Mouse (Mus musculus): ENCODE measurements around the gene Man1b1.

Man1b1 gene

DNA sequence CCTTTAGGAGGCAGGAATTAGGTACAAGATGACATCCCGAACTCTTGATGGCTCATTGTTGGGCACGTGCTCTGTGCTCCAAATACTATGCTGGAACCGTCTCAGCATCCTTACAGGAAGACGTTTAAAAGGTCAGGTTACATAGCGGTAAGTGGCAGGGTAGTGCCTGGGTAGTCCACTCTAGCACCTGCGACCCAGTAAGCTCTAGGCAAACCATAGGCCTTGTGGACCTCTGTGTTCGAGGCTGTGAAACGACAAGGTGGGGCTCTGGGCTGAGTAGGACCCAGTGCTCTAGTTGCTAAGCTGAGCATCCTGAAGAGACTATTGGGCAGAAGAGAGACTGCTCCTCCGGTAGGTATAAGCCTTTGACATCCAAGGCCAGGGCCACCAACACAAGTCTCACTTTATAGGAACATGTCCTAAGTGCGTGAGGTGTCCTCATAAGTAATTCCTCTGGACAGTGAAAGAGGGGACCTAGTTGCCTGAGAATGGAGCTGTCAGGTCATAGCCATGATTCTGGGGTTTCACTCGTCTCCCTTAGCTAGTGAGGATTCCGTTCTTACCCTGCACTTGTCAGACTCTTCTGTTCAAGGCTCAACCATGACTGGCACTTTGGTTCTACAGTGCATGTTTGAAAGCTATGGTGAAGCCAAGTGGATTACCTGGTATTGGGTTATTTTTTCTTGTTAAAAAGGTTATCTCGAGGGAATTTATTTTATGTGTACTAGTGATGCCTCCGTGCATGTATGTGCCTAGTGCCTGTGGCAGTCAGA is 26.4 kb upstream of the Man1b1 start:
- no peak for DNase-seq (ENCODE audit: low spot score)

DNA sequence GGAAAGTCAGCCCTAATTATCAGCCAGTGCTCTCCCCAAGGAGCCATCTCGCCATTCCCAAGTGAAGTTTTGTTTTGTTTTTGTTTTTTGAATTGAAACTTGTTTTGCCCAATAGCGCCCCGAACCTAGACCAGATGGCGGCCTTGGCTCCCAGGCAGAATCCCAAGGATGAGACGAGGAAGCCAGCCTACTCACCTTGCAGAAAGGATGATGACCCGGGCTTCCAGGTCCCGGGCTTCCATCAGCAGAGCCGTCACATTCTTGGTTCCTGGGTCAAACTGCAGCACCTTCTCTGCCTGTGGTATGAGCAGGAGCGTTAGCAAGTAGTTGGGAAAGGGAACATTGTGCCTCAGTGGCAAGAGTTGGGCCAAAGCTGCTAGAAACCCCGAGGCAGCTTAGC is 22.0 kb upstream of the Man1b1 start:
- DNase-seq (ENCODE audit: low spot score): no peak

DNA sequence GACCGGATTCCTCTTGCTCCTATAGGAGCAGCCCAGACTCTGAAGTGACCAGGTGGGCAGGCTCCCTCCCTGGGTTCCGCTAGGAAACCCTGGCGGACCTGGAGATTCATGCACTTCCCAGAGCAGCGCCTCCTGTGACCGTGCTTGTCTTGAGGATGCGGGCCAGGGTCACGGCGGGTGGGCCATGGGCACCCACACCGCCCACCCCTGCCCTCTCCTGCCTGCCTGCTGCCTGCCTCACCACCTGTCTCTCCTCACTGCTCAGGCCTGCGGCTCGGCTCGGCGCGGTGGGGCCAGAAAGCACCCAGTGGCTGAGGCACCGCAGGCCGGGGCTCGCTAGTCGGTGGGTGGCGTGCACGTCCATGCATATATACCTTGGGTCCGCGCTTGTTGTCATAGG is 21.2 kb upstream of the Man1b1 start:
- DNase-seq (ENCODE audit: low spot score): no peak

DNA sequence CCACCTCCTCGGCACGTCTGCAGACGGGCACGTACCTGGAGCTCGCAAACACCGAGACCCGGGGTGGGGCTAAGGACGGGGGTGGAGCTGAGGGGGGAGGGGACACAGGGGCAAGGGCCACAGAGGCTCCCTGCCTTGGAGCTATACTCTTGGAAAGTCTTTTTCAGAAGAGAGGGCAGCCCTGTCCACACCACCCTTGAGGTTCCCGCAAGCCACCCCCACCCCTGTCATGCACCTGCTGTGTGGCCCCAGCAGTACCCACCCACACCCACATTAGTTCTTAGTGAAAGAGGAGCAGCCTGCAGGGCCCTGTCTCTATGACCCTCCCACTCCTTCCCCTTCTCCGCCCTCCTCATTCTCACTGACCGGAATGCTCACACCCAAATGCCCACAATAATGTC is 20.6 kb upstream of the Man1b1 start:
- DNase-seq (ENCODE audit: low spot score): no peak

DNA sequence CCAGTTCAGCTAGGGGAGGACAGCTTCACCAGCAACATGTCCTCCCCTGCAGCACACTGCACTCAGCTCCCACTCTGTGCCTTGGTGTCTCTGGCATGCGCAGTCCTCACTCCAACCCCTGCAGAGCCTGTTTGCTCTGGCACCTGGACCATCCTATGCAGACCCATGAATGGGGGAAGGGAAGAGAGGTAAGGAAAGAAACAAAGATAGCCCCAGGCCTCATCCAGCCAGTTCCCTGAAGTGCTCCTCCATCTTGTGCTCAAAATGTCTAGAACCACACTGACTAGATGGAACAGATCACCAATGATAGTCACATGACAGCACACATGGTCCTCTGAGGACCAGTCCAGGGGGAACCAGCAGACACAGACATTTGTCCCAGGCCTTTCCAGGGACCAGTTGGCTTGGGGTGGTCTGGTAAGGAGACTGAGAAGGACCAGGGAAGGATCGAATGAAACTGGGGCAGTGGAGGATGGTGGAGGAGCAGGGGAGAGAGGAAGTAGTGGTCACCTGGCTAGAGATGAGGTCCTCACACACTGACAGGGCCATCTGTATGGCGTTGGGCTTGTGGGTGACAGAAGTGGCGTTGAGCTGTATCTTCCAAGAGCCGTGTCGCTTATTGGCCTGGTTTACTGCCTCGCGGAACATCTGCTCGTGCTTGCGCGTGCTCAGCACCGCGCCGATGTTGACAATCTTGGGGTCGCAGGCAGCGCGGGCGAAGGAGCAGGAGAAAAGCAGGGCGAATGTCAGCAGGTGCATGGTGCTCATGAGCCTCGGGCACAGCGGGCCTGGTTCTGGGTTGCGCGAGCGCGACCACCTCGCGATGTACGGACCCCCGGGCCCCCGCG is 13.8 kb upstream of the Man1b1 start:
- DNase-seq (ENCODE audit: low spot score): peak; percentile 55

DNA sequence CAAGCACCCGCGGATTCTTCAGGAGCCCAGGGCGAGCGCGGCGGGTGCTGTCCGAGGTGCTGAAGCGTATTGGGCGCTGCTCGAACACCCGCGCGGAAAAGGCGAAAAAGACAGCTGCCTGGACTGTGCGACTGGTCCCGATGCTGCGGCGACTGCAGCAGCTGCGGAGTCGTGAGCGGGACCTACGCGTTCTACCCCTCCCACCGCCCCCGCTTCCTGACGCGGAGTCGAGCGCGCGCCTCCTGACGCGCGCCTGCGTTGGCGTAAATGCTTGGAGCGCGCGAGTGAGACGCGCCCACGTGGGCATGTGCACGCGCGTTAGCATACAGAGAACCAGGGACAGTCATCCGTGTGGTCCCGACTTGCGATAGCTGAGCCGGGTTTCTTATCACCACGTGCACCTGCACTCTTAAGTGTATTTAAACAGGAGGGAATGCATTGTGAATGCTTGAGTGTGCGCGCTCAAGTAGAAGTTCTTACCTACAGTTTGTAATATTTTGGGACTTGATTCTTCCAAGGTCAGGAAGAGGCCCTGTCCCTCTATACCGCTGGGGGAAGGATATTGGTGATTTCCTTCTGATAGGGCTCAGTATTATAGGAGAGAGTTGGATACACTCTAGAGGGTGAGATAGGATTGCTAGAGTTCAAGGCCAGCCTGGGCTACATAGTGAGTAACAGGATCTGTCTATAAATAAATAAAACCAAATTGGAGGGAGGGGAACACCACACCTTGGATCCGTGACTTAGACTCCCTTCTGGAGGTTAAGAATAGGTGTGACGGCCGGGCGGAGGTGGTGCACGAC is 13.0 kb upstream of the Man1b1 start, which contains the start of gene Grin1:
Gene Grin1, minus strand, starts transcription at position 217 of the 803 bp plus-strand sequence.
- peak; percentile 86 for DNase-seq (ENCODE audit: low spot score)

DNA sequence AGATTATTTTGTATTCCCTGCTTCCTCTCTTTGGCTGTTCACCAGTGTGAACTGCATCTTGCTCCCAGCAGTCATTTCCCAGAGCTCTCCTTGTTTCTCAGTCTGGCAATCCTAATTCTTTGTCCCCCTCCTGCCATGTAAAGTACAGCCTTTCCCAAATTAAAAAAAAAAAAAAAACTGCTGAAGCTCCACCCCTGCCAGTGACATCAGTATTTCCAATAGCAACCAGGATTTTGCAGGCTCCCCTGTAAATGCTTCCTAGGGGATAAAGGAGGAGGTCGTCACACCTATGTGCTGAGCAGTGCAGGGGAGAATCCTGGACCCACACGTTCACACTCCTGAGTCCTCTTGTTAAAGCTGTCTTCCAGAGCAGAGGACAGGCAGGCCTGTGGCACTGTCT is 12.1 kb upstream of the Man1b1 start:
- DNase-seq (ENCODE audit: low spot score): no peak

DNA sequence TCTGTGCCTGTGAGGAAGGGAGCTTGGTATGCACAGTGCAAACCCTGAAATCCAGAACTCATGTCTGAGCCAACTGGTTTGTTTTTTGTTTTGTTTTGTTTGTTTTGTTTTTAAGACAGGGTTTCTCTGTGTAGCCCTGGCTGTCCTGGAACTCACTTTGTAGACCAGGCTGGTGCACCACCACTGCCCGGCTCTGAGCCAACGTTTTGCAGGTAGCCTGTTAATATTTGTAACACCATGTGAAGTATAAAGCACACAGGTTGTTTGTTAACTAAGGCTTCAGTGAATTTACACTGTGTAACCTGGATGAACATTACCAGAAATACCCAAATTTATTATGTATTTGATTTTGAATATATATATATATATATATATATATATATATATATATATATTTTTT is 6.1 kb upstream of the Man1b1 start:
- no peak for DNase-seq (ENCODE audit: low spot score)

DNA sequence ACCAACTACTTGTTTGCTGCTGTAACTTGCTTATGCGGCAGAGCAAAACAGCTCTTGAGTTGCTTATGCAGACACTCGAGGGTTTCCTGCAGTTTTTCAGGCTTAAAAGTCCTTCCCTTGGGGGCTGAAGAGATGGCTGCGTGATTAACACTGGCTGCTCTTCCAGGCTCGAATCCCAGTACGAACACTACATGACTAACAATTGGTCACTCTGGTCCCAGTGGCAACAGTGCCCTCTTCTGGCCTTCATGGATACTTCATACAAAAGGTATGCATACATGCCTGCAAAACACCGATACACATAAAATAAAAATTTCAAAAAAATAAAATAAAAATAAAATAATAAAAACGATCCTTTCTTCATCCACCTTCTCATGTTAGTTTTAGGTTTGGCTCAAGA is 3.7 kb upstream of the Man1b1 start:
- no peak for DNase-seq (ENCODE audit: low spot score)

DNA sequence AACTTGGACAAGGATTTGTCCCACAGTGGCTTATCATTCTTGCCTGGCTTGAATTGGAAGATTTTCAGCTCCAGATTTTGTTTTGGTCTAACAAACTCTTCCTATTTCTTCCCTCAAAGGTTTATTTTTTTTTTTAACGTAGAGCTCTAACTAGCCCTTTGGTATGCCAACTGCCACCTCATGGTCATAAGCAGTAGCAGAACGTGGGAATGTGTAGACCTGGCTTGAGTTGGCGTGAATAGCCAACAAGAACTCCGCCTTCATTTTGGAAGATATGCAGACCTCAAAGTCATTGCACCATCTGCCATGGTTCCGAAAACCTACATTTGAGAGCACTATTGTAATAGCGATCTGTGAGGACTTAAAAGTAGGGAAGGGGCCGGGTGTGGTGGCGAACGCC is 668 bp upstream of the Man1b1 start:
- DNase-seq (ENCODE audit: low spot score): no peak

DNA sequence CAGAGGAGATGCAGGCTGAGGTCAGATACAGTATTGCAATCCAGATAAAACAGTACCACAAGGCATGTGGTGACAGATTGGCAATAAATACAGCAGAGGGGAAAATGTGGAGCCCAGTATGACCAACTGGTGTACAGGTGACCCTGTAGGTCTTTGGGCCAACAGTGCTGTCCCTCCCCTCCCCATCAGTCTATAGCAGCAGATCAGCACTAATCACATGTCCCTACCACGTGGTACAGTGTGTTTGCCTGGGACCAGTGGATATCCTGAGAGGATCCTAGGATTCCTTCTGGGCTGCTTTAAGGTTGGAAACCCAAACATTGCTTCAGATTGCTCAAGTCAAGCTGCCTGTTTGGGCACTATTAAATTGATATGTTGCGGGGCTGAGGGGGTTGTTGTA is 1.4 kb downstream of the Man1b1 start:
- no peak for DNase-seq (ENCODE audit: low spot score)

DNA sequence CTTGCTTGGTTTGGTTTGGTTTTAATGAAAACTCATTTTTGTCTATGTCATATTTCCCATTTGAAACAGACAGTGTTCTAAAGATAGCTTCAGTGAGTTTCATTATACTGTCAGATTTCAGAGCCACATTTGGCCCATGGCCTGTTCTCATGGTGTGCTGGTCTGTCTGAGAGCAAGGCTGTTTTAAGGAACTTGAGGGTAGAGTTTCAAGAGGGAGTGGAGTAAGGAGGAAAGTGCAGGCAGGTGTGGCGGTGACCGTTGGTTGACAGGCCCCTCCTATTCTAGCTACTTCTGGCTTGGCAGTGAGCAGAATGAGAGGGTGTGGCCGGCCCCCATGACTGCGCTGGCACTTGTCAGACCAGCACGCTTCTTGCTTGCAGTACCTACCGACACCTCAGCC is 6.2 kb downstream of the Man1b1 start:
- no peak for DNase-seq (ENCODE audit: low spot score)

DNA sequence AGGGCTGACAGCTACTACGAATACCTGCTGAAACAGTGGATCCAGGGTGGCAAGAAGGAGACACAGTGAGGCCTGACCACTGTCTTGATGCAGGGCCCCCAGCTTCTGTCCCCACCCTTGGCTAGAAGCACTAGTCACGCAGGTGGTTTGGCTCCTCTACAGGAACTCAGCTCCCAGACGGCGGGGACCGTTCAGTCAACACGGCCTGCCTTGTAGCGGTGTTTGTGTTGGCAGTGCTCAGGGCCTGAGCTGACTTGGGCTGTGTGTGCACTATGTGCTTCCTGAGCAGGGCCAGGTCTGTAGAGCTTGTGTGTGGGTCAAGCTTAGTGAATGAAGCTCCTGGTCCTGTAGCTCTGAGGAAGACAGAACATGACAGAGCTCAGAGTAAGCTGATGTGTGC is 16.0 kb downstream of the Man1b1 start:
- DNase-seq (ENCODE audit: low spot score): no peak

DNA sequence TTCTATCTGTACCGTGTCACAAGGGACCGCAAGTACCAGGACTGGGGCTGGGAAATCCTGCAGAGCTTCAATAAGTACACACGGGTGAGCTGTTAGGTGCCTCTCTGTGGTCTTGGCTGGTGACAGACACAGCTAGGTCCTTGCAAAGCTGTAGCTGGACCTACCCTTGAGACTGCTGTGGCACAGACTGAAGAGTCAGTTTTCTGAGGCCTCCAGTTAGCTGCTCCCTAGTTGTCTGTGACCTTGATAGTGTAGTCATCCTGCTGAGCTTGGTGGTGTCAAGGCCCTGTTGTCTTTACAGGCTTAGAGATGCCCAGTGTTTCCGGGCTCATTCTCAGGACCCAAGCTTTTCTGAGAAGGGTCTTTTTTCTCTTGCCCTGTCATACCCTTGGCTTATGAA is 17.4 kb downstream of the Man1b1 start:
- DNase-seq (ENCODE audit: low spot score): no peak

DNA sequence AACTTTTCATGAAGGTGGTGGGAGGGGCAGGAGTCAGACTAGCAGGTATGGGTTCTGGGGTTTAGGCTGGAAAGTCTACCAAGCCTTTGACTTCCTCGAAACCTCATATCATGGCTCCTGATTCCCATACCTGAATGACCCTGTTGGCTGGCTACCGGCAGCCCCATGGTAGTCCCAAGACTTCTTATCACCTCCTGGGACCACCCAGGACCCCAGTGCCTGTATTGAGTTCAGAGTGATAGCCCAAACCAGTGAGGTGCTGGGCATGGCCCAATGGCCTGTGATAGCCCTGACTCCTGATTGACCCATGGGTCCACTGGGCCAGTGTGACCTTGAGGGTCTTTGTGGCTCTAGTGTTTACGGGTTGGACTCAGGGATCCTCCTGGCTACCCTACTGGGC is 18.6 kb downstream of the Man1b1 start:
- no peak for DNase-seq (ENCODE audit: low spot score)

DNA sequence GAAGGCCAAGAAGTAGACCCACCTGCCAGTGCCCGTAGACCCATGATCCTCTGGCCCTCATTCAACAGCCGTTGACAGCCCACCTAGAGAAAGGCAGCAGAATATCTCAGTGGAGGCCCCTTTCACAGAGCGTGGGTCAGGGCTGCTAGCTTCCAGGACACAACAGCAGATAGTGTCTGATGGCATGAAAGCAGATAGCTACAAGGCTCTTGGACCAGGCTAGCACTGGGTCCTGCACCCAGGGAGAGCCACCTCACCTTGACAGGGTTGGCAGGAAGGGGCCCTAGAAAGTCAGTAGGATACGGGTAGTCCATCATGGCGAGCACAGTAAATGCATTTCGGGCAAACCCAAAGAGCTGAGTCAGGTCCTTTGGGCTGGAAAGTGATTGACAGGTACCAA is 22.1 kb downstream of the Man1b1 start:
- no peak for DNase-seq (ENCODE audit: low spot score)

DNA sequence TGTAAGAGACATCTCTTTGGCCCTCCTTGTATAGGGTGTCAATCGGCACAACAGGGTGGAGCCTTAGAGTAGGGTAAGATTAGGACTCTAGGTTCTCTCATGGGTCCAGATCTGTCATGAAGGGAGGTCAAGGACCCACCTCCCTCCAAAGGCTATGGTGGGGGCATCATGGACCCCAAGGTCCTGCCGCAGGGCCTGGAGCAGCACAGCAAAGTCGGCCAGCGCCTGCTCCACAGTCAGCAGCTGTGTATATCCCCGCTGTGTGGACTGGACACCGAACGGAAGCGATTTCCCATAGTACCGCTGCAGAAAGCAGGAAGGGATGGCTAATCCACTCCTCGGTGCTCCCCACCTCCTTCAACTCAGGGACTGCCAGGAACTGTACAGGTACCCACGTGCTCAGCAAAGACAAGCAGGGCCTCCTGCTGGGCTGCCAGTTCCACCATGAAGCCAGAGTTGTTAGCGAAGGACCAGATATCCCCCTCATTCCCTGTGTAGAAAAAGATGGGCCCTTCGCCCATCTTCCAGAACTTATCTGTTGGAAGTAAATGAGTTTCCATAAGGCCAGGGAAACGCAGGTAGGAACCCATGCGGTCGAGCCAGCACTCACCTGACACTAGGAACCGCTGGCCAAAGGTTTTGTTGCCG is 23.4 kb downstream of the Man1b1 start:
- DNase-seq (ENCODE audit: low spot score): no peak

DNA sequence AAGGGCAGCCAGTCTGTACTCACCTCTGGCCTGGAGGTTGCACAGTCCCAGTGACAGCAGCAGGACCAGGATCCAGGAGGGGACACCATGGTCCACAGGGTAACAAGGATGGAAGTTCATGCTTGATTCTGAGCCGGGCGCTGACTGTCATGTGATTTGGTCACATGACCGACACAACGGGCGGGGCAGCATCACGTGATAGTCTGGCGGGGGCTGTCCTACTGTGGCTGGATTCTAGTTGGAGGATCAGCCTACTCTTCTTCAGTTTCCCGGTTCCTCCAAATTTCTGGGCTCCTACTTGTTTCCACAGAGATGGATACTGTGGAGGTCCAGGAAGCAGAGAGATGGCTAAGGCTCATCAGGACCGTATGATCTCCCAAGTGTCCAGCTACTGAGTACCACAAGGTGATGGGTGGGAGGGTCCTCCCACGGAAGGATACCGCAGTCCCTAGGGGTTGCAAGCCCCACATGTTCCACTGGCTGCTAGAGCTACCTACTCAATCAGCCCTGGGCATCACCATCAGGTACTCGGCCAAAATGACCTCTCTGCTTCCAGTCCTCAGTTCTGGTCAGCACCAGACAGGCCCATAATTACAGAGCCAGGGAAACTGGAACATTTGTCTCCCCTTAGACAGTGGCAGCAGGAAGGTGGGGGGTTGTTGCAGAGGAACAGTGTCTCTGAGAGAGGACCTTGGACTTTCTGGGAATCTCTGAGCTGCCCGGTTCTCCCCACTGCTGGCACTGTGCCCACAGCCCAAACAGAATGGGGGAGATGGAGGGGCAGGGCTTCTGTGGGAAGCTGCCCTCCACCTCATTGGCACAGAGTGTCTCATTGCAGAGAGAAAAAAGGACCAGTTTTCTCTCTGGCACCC is 24.3 kb downstream of the Man1b1 start, which contains the start of gene Dpp7:
Gene Dpp7, minus strand, starts transcription at position 152 of the 872 bp plus-strand sequence.
- DNase-seq (ENCODE audit: low spot score): peak; percentile 74

DNA sequence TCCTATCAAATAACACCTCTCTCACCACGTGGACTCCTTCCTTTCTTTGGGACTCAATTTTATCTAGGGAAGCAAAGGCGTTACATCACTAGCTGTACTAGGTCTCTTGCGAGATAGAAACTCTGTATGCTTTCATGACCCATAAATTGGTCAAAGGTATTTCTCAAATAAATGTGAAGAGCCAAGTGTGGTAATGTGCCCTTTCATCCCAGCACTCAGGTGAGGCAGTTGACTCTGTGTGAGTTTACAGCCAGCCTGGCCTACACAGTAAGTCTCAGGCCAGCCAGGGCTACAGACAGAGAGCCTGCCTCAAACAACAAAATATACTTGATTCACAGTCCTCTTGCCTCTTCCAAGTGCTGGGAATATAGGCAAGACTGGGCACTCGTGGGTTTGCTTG is 27.7 kb downstream of the Man1b1 start:
- DNase-seq (ENCODE audit: low spot score): no peak

DNA sequence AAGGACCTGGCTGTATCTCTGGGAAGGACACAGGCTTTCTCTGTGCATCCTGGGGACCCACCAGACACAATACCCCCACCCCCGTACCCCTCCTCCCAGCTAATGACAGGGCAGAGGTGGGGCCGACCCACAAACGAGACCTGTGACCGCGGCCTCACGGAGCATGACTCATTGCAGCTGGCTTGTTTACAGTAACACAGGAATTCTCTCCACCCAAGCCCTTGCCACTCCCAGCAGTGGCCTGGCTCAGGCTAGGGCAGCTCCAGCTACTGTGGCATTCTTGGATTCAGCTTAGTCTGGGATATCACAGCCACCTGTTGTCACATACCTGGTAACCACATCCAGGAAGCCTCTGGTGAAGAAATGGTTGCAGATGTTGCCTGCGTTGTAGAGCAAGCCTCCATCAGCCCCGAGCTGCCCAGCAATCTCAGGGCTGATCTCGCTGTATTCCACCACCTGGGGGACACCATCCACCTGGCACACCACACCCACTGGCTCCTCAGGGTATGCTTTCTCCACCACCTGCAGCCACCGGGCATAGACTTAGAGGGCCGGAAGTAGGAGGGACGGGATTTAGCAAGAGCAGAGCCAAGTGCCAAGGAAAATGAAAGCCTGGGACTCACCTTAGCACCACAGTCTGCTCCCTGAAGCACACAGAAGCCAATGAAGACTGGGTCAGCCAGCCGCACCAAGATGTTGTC is 31.5 kb downstream of the Man1b1 start:
- DNase-seq (ENCODE audit: low spot score): no peak

Measured in left cerebral cortex, adult 11 months (tissue).